Mouse (Mus musculus) liver, postnatal 0 days (tissue): ENCODE measurements around the gene Dennd2a. TPM values are rescaled to one million over a fixed set of nuclear protein-coding genes. Genes with fewer than 3 reads are reported as not detected.

Source experiments
- ATAC-seq: fragments of 200-750 bp; cut with Nextera tagmentation; 2 replicates; pipeline ENCODE4 v1.8.0; 2017; ENCODE audit warnings: mild to moderate bottlenecking, moderate library complexity
- DNase-seq: peaks from one replicate; pipeline ENCODE4 v3.0.0-alpha.2; 2016
- H3K27ac ChIP-seq: fragments of 300-500 bp; sonication (generic); 2 replicates; pipeline ENCODE4 v1.5.1; 2014; ENCODE audit warnings: antibody characterized with exemption, moderate library complexity, mild to moderate bottlenecking, low read depth
- H3K27me3 ChIP-seq: fragments of 300-500 bp; sonication (generic); 2 replicates; pipeline ENCODE4 v1.6.1; 2014; ENCODE audit warnings: low read length, control low read depth, mixed read lengths; ENCODE audit not compliant: insufficient read depth
- H3K36me3 ChIP-seq: fragments of 300-500 bp; sonication (generic); replicated peaks from 2 replicates; pipeline ENCODE4 v1.6.1; 2014; ENCODE audit warnings: mild to moderate bottlenecking, control low read depth, low read length, moderate library complexity, mixed read lengths; ENCODE audit not compliant: insufficient read depth
- H3K4me1 ChIP-seq: fragments of 300-500 bp; sonication (generic); 2 replicates; pipeline ENCODE4 v1.6.1; 2014; ENCODE audit warnings: antibody characterized with exemption, mild to moderate bottlenecking, control low read depth; ENCODE audit not compliant: insufficient read depth
- H3K4me2 ChIP-seq: fragments of 300-500 bp; sonication (generic); 2 replicates; pipeline ENCODE4 v1.6.1; 2014; ENCODE audit warnings: low read depth, mild to moderate bottlenecking, low read length, moderate library complexity, mixed read lengths
- H3K4me3 ChIP-seq: fragments of 300-500 bp; sonication (generic); 2 replicates; pipeline ENCODE4 v1.5.1; 2014; ENCODE audit warnings: low read depth, low read length
- H3K9ac ChIP-seq: fragments of 300-500 bp; sonication (generic); replicated peaks from 2 replicates; pipeline ENCODE4 v1.6.1; 2014; ENCODE audit warnings: mild to moderate bottlenecking, moderate library complexity
- H3K9me3 ChIP-seq: fragments of 300-500 bp; sonication (generic); 2 replicates; pipeline ENCODE4 v1.6.1; 2016; ENCODE audit warnings: mild to moderate bottlenecking, control low read depth, low read length, mixed read lengths
- CTCF ChIP-seq: sonication (generic); IDR thresholded peaks from 2 replicates; pipeline ENCODE4 v1.5.1; 2016; ENCODE audit warnings: antibody characterized with exemption, low read depth
- EP300 ChIP-seq: IDR thresholded peaks from 2 replicates; pipeline ENCODE4 v1.6.1; 2016; ENCODE audit warnings: antibody characterized with exemption, low read depth, mild to moderate bottlenecking
- WGBS: fragments of 180-500 bp; shearing (Covaris S2); extraction: QIAGEN DNeasy Blood & Tissue Kit; methylation state at CpG from one replicate; pipeline ENCODE4 v1.1.7; 2014; ENCODE audit not compliant: insufficient replicate concordance; 5-methylcytosine and 5-hydroxymethylcytosine counted together
- polyA plus RNA-seq: library from polyadenylated mRNA; unstranded; fragments of >200 nt; fragmentation: Nextera tagmentation; extraction: Ambion mirVana; gene quantifications from 2 replicates; pipeline ENCODE4 v1.2.1, GENCODE M21; 2015

The Dennd2a gene
- polyA plus RNA-seq, 1 experiment from 2014 or later, result 1.6 TPM

DNA sequence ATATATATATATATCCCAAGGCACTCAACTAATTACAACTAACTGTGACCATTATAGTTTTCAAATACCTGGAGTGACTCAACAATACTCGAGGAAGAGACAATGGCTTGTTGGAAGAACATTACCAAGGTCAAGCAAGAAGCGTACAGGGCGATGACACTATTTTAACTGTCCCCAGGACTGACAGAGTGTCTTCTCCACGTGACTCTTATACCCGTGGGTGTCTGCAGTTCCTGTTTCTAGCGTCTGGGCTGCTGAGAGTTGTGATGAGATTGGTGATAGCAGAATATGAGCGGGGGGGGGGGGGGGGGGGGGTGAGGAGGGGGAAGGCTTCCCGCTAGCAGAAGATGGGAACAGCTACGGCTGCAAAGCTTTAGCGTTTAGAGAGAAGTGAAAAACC lies 30.9 kb downstream of the Dennd2a start:
- no peaks in the 10 kb centered on the region for H3K9me3 ChIP-seq
- ATAC-seq (no peak), DNase-seq (no peak)
- H3K27ac ChIP-seq, result 0 out of 2 replicates have a peak overlapping the region, but pooled peaks have one; percentile 16
- WGBS, result 39% methylated on average over 8 of the region's 10 CpGs
- H3K9ac ChIP-seq, result no peak overlapping the region
- H3K27me3 ChIP-seq, result no peaks in the 10 kb centered on the region
- peaks cover 12% of the 10 kb centered on the region for H3K4me1 ChIP-seq
- TF ChIP-seq CTCF (no peak), EP300 (no peak)
- H3K36me3 ChIP-seq, result no peaks in the 10 kb centered on the region
- H3K4me2 ChIP-seq, result no peak overlapping the region
- no peak overlapping the region for H3K4me3 ChIP-seq

DNA sequence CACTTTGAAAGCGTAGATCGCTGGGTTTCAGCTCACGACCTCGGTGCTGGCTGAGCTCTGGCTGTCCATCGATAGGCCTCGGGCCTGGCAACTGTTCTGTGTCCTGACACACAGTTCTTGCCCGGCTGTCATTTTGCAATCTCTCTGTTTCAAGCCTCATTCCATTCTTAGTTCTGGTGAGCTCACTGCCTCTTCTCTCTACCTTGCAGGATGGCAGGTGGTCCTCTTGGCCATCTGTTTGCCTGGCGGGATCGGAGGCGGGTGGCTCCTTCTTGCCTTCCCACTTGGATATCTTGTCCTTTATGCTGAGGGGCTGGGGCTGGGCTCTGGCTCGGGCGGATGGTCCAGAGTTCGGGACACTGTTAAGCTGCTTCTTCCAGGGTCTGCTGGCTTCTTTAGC lies 34.5 kb downstream of the Dennd2a start:
- WGBS, result 81% methylated on average over 13 of the region's 13 CpGs
- Histone ChIP-seq H3K27ac (no peak overlapping the region), H3K9ac (no peak overlapping the region), H3K27me3 (no peaks in the 10 kb centered on the region), H3K4me1 (0 out of 2 replicates have a peak, but pooled peaks cover 4% of the 10 kb centered on the region), H3K36me3 (no peaks in the 10 kb centered on the region), H3K9me3 (peaks cover 5% of the 10 kb centered on the region; the same call in 1 of the 2 replicates), H3K4me2 (no peak overlapping the region), H3K4me3 (no peak overlapping the region)
- ATAC-seq (no peak), DNase-seq (no peak)
- TF ChIP-seq EP300 (no peak), CTCF (no peak)

DNA sequence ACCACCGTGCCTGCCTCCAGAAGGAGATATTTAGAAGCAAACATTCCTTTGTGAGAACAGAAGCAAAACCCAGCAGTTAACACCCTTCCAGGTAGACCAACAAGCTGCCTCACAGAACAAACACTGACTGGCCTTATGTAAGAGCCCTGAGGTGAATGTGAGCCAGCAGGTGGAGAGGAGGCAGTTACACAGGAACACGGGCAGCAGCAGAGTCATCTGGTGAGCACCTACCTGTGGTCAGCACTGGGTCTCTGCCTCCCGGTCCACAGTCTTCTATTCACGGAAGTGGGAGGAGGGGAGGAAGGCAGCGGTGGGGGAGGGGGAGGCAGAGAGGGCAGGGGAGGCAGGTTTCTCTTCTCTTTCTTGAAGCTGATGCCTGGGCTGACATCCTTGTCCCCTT lies 35.2 kb downstream of the Dennd2a start:
- no peak for TF ChIP-seq EP300
- no peak for TF ChIP-seq CTCF
- H3K4me2 ChIP-seq, result no peak overlapping the region
- peaks cover 5% of the 10 kb centered on the region; the same call in 1 of the 2 replicates for H3K9me3 ChIP-seq
- ATAC-seq (no peak), DNase-seq (no peak)
- no peak overlapping the region for H3K9ac ChIP-seq
- H3K4me1 ChIP-seq, result 0 out of 2 replicates have a peak, but pooled peaks cover 1% of the 10 kb centered on the region
- 33% methylated on average over 5 of the region's 5 CpGs for WGBS
- H3K27me3 ChIP-seq, result no peaks in the 10 kb centered on the region
- H3K36me3 ChIP-seq, result no peaks in the 10 kb centered on the region
- no peak overlapping the region for H3K4me3 ChIP-seq
- no peak overlapping the region for H3K27ac ChIP-seq

DNA sequence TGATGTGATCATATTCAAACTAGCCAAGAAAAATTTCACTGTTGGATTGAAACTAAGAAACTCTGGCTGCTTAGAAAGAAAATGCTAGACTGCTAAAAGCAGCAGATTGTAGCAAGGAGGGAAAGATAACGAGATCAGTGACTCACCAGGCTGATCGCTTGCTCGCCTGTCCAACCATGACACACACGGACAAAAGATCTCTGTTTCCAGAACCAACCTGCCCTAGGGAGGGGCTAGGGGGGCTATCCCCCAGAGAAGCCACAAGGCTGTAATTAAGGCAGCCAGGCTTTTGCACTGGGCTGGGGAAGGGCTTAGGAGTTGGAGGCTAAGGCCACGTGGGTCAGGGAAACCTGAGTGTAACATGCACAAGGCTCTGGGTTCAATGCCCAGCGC lies 41.9 kb downstream of the Dennd2a start:
- 54% methylated on average over 6 of the region's 6 CpGs for WGBS
- Histone ChIP-seq H3K9me3 (peaks cover 5% of the 10 kb centered on the region; the same call in 1 of the 2 replicates), H3K4me1 (no peaks in the 10 kb centered on the region), H3K4me2 (no peak overlapping the region), H3K4me3 (no peak overlapping the region), H3K27me3 (no peaks in the 10 kb centered on the region), H3K27ac (no peak overlapping the region), H3K9ac (no peak overlapping the region), H3K36me3 (no peaks in the 10 kb centered on the region)
- ATAC-seq (no peak), DNase-seq (no peak)
- TF ChIP-seq EP300, result no peak
- no peak for TF ChIP-seq CTCF

DNA sequence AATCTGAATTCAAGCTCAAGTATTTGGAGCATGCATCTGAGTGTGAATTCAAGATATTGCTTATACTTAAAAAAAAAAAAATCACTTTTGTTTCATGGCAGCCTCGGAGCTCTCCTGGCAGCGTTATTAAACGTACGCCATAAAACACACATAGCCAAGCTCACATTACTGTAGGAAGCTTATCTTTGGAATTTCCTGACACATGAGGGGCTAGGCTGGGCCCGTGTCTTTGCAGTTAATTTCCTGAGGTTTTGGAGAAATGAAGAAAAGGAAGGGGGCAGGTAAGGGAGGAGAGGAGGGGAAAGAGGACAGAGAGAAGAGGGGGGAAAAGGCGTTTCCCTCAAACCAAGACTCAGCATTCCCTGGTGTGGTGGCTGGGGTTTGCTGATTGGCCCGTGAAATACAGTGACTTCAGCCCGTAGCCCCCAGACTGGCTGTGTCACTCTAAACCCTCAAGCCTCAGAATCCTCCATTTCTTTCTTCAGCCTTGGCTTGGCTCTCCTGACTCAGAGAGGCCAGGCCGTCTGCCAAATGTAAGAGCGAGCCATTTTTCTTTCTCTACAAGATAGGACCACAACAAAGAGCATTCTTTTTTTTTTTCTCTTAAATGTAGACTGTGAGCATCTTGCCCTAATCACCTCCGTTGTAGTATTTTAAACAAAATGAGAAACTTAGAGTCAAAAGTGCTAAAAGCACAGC lies 42.5 kb downstream of the Dennd2a start:
- H3K4me3 ChIP-seq, result no peak overlapping the region
- H3K4me1 ChIP-seq, result no peaks in the 10 kb centered on the region
- 40% methylated on average over 11 of the region's 11 CpGs for WGBS
- no peaks in the 10 kb centered on the region for H3K36me3 ChIP-seq
- peak overlapping the region; percentile 41; the same call in 1 of the 2 replicates for H3K27ac ChIP-seq
- H3K4me2 ChIP-seq, result no peak overlapping the region; the same call in 1 of the 2 replicates
- DNase-seq, result no peak
- peaks cover 2% of the 10 kb centered on the region; the same call in 1 of the 2 replicates for H3K9me3 ChIP-seq
- TF ChIP-seq EP300 (no peak), CTCF (no peak)
- no peaks in the 10 kb centered on the region for H3K27me3 ChIP-seq
- H3K9ac ChIP-seq, result no peak overlapping the region
- no peak for ATAC-seq

DNA sequence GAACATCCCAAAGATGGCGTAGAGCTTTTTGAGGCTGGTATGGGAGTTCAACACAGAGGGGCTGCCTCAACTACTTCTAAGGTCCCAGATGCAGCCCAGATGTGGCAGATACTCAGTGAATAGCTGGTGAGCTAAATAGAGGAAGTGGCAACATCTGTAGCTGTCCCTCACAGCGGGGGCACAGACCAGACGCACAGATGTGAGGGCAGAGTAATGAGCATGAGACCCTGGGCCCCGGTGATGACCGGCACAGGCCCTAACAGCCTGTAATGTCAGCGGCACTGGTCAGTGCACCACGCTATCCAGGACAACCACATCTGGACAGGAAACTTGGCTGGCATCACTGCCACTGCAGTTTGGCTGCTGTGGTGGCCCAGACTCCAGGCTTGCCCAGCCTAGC lies 54.2 kb downstream of the Dennd2a start:
- Histone ChIP-seq H3K9me3 (no peaks in the 10 kb centered on the region), H3K36me3 (no peaks in the 10 kb centered on the region), H3K9ac (no peak overlapping the region), H3K27me3 (no peaks in the 10 kb centered on the region), H3K4me1 (0 out of 2 replicates have a peak, but pooled peaks cover 3% of the 10 kb centered on the region), H3K4me2 (no peak overlapping the region), H3K4me3 (no peak overlapping the region), H3K27ac (no peak overlapping the region)
- TF ChIP-seq CTCF, result no peak
- no peak for TF ChIP-seq EP300
- ATAC-seq (no peak), DNase-seq (no peak)
- 52% methylated on average over 7 of the region's 7 CpGs for WGBS
